Mouse (Mus musculus): ENCODE results near the gene Nr2e3.

Gene Nr2e3

DNA sequence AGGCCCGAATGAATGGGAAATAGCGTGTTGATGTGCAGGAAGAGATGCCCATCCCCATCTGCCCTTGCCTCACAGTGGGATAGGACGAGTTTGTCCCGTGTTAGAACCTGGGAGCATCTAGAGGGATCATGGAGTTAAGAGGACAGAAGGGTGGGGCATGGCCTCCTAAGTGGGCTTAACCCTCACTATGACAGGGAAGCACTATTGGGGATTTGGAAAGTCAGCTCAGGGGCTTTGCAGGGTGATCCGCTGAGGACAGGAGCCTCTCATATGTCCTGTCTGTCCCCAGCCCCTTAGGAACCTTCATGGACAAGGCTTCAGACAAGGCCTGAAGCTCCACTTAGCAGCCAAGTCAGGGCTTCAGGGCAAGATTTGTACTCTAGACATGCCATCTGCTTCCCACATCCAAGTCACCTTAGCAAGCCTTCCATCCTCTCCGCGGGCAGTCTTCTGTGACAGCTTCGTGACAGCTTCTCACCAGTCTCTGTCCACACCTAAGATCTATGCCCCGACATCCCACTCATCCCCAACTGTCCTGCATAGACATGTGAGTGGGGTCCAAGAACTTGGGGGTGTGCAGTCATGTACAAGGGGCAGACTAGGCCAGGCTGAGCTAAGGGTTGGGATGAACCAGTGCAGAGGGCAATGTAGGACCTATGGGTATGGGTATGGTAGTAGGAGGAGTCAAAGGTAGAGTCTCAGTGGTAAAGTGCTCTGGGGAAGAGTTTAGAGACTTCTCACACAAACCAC is 9.3 kb downstream of the Nr2e3 start:
- in situ Hi-C loops (cut with MboI, MseI), result no loop called here

DNA sequence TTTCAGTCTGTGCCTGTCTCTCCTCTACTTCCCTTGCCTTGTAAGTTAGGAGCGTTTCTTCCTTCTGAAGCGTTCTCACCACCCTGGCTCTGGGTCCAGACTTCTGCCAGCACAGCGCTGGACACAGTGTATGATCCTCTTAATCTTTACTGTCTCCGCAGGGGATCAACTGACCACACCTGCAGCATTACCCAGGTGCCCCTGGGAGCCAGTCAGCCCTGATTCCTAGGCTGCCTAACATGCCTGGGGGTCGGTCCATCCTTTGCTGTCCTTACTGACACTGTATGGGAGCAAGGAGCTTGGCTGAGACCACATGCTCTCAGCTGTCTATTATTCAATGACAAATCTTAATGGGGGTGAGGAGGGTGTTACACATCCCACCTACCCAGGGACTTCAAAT is 10.5 kb downstream of the Nr2e3 start:
- in situ Hi-C loops (cut with MboI, MseI), result loop anchor here (25.0 kb wide), 2 partner anchors 1287 to 1987 kb away; partner anchors contain the start of gene Kif23

DNA sequence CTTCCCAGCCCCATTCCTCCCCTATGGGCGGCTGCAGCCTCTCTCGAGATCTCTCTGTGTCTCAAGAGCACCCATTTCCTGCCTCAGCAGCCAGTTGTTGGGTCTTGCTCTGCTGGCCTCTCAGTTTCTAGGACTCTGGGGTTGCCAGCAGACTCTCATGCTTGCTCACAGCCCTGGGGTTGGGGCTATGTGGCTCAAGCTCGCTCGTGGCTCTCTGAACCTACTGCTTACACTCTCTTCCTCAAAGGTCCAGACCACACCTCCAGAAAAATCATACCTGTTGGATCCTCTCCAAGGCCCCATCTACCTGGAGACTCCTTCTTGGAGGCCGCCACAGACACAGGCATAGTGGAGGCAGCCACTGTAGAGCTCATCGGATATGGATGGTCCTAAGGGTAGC is 10.9 kb downstream of the Nr2e3 start:
- in situ Hi-C loops (cut with MboI, MseI), result loop anchor here (25.0 kb wide), 2 partner anchors 1288 to 1988 kb away; partner anchors contain the start of gene Kif23

DNA sequence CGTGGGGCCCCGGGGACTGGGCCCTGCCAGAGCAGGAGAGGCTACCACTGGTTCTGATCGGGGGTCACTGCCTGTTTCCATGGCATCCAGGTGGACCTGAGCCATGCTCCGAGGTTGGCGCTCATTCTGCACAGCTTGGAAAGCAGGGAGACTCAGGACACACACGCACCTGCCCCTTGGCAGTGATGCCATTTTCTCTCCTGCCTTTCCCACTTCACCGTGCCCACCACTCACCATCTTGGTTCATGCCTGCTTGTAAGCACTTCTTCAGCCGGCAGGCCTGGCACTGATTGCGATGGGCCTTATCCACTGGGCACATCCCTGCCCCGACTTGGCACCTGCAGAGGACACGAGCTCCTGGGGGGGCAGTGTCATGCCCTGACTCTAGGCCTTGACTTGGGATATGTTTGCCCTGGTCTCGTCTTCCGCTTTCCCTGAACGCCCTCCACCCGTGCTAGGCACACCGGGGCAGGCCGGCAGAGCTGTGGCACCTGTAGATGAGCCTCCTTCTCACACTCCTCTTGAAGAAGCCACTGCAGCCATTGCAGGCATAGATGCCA is 11.7 kb downstream of the Nr2e3 start:
- in situ Hi-C loops (cut with MboI, MseI), result loop anchor here (25.0 kb wide), 2 partner anchors 1289 to 1989 kb away; partner anchors contain the start of gene Kif23

DNA sequence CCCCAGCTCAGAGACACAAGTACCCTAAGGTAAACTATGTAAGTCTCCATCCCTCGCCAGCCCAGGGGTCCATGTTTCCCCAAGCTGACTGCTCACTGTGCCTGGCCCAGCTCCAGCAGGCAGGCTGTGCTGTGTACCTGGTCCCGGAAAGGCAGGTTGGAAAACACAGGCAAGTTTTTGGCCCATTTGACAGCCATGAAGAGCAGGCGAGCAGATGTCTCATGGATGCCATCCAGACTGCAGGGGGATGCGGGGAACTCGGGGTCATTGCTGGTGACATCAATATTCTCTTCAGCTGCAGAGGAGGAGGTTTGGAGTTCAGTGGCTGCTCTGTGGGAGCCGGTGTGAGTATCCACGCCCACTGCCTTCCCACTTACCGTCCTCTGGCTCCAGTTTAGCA is 12.2 kb downstream of the Nr2e3 start:
- in situ Hi-C loops (cut with MboI, MseI), result loop anchor here (25.0 kb wide), 2 partner anchors 1289 to 1989 kb away; partner anchors contain the start of gene Kif23

DNA sequence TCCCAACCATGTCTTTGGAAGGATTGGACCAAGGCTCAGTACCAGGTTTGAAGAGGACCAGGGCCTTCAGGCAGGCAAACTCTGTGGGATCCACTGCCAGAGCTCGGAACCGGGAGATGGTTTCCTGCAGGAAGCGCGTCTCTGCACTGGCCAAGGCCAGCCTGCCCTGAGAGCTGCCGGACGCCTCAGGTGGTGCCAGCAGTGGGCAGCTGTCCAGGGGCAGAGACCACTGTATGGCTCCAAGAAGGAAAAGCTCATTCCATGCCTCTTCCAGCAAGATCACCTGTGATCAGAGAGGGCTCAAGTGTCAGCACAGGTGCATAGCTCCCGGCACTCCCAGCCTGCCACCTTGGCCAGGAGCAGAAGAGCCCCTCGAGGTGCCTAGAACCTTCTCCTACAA is 13.2 kb downstream of the Nr2e3 start:
- in situ Hi-C loops (cut with MboI, MseI), result loop anchor here (25.0 kb wide), 2 partner anchors 1290 to 1990 kb away; partner anchors contain the start of gene Kif23

DNA sequence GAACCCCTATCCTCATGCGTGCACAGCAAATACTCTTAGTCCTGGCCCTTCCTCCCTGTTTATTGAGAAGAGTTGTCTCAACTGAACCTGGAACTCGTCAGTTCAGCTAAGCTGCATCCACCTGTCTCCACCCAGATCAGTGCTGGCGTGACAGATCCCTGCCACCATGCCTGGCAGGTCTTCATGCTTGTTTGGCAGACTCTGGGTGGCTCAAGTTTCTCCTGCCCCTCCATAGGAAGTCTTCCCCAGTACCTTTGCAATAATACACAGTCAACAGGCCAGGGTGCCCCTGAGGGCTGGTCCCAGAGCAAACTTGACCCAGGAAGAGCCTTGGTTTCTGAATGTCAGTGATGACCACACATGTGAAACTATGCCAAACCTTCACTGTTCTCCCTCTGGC is 15.2 kb downstream of the Nr2e3 start:
- in situ Hi-C loops (cut with MboI, MseI), result loop anchor here (25.0 kb wide), 2 partner anchors 1292 to 1992 kb away; partner anchors contain the start of gene Kif23

DNA sequence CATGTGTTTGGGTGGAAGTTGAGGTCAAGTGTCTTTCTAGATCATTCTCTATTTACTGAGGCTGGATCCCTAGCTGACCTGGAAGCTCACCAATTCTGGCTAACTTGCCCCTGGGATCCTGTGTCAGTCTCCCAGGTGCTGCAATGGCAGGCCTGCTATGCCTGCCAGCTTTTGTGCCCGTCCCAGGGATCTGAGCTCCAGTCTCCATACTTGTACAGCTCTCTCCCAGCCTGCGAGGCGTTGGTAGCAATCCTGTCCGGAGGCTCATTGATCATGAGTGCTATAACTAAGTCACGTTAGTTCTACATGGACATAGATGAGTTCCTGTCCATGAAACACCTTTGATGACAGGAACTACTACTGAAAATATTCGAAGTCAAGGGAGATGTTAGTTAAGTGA is 16.6 kb downstream of the Nr2e3 start:
- in situ Hi-C loops (cut with MboI, MseI), result loop anchor here (25.0 kb wide), 2 partner anchors 1293 to 1993 kb away; partner anchors contain the start of gene Kif23

DNA sequence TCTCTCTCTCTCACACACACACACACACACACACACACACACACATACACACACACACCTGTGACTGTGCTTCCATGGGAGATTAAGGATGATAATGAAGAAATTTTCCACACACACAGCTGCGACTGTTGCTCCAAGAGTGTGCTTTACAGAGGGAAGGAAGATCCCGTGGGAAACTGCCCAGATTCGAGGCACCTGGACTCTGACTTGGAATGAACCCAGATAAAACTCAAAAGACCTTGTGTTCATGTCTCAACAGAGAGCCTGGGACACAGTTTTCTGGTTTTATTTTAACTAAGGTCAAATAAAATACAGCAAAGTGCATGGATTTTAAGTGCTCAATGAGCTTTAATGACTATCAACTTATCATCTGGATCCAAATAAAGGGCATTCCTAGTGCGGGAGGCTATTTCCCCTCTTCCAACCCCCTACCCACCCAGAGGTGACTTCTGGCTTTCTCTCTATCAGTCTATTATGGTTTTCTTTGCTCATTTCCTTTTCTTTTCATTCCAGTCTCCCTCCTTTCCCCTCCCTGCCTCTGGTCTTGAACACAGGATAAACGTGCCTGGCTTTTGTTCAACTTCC is 17.9 kb downstream of the Nr2e3 start:
- in situ Hi-C loops (cut with MboI, MseI), result loop anchor here (25.0 kb wide), 2 partner anchors 1295 to 1995 kb away; partner anchors contain the start of gene Kif23

DNA sequence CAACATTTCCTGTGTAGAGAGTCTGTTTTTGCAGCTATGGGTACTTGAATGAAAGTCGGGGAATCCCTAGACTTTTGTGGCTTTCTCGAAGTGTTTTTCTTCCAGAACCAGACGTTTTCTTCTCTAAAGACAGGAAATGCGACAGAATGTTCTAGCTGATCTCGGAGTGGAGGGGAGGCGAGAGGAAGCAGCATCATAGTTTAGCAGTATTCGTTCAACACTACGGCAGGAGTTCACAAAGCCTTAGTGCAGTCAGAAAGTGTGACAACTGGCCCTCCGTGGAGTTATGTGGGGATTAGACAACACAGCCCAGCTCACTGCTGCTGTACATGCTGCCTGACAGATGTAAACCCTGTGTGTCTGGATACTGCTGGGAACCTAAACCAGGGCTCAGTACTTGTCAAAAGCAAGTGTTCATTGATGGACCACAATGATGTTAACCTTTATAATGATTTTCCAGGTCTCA is 18.5 kb downstream of the Nr2e3 start:
- in situ Hi-C loops (cut with MboI, MseI), result loop anchor here (25.0 kb wide), 2 partner anchors 1295 to 1995 kb away; partner anchors contain the start of gene Kif23

DNA sequence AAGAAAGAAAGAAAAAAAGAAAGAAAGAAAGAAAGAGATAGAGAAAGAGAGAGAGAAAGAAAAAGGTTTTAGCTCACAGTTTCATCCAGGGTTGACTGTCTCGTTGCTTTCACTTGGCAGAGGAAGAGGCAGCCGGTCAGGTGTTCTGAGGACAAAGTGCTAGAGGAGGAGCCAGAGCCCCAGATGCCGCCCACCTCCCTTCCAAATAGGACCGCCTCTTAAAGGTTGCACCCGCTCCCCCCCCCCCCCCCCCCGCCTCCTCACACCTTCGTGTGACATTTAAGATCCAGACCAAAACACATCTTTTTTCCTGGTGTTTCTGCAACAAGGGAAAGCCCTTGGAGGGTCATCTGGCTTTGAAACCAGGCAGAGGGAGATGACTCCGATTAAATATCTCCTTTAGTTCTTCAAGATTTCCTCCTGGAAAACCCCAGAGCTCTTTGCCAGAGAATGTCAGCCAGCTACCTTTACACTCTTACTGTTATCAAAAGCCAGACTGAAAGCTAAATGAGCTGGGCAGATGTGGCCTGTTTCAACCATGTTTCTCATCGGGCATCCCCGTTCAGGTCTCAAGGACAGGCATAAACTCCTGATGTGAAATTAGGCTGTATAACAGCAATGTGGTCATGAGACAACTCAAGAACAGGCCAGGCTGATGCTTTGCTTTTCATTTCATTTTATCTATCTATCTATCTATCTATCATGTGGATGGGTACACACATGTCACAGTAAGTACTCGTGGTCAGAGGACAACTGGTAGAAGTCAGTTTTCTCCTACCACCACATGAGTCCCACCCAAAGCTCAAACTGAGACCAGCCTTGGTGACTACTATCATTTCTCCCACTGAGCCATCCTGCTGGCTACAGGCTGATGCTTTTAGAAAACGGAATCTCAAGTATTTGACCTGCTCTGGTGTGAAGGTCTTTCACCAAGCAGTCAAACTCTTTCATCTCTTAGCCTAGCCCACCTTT is 19.3 kb downstream of the Nr2e3 start:
- in situ Hi-C loops (cut with MboI, MseI), result loop anchor here (25.0 kb wide), 2 partner anchors 1296 to 1996 kb away; partner anchors contain the start of gene Kif23

DNA sequence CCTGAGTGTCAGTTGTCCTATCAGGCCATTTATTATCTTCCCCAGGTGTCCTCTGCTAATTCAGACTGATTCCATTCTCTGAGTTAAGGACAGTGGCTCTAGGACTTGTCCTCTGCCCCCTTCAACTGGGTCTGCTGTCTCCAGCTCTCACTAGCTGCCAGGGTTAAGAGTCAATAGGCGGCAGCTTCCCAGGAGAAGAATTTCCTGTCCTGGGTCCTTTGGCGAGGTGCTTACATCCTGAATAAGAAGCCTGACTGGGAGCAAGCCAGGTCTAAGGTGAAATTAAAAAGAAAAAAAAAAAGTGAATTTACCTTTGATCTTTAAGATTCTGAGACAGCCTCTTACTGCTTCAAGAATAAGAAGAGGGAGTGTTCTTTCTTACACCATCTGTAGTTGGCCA is 20.8 kb downstream of the Nr2e3 start:
- in situ Hi-C loops (cut with MboI, MseI), result loop anchor here (25.0 kb wide), 2 partner anchors 1298 to 1998 kb away; partner anchors contain the start of gene Kif23

DNA sequence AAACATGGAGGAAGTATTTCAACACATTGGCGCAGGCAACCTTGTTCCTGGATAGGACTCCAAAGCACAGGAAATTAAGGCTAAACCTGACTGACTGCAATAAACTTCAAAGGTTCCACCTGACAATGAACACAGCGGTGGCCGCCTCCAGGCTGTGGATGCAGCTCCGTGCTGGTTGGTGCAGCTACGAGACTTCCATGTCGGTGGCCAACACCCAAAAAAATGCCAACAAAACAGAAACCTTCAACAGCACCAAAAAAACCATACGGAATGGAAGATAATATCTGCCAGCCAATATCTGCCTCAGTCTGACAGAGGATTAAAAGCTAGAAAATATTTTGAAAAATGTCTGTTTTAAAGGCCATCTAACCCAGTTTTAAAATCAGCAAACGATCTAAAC is 21.9 kb downstream of the Nr2e3 start:
- in situ Hi-C loops (cut with MboI, MseI), result loop anchor here (25.0 kb wide), 2 partner anchors 1299 to 1999 kb away; partner anchors contain the start of gene Kif23

DNA sequence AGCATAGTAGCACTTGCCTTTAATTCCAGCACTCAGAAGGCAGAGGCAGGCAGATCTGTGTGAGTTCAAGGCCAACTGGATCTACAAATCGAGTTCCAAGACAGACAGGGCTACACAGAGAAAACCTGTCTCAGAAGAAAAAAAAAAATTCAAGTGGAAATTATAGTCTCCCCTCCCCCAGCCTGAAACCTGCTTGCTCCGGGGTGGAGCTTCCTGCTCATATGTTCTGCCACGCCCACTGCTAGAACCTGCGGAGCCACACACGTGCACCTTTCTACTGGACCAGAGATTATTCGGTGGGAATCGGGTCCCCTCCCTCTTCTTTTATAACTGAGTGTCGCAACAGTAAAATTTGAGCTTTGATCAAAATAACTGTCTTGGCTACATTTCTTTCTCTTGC is 24.6 kb downstream of the Nr2e3 start:
- in situ Hi-C loops (cut with MboI, MseI), result loop anchor here (25.0 kb wide), 2 partner anchors 1301 to 2001 kb away; partner anchors contain the start of gene Kif23

DNA sequence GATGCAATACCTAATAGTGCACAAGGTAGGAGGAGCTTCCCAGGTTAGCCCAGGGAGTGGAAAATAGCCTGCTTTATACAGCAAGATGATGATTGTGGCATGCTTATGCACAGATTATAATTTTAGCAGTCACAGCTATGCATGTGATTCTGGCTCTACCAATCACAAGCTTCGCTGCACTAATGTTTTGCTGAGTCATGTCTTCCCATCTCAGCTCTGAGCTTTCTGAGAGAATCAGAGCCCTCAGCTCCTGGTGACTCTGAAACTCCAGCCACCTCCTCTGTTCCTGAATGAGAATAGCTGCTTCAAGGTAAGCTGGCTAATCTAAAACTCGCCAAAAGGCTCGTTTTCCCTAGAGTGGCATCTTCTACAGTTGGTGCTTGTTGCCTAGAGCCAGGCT is 30.2 kb downstream of the Nr2e3 start:
- in situ Hi-C loops (cut with MboI, MseI), result loop anchor here (25.0 kb wide), 2 partner anchors 1307 to 2007 kb away; partner anchors contain the start of gene Kif23

DNA sequence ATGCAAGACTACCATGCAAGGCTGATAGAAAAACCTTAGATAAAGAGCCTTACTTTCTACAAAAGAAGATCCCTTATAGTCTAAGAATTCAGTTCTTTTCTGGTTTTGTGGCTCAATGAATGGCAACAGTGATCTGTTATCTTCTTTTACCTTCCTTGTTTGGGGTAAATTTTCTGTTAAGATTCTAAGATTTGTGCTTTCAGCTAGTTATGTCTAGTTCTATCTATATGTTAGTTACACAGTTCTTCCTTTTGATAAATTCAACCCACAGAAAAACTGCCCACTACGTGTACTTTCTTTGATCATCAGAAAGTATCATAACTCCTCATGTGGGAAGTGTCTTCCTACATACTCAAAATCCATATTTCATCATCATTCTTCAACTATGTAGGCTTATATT is 45.7 kb downstream of the Nr2e3 start:
- in situ Hi-C loops (cut with MboI, MseI), result no loop called here

DNA sequence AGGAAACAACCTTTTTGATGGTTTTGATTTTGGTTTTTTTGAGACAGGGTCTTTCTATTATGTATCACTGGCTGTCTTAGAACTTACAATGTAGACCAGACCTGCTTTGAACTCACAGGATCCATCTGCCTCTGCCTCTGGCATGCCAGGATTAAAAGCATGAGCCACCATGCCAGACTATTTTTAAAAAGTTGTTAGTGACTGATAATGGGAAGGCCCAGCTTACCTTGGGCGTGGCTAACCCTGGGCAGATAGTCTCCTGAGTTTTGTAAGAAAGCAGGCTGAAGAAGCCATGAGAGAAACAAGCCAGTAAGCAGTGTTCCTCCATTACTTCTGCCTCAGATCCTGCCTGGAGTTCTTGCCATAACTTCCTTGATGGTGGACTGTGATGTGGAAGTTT is 57.1 kb downstream of the Nr2e3 start:
- in situ Hi-C loops (cut with MboI, MseI), result no loop called here

Data from regulatory T cell (primary cell).